Mouse (Mus musculus): ENCODE data around the gene Col18a1. TPM values are rescaled to one million over a fixed set of nuclear protein-coding genes. Genes with fewer than 3 reads are reported as not detected.
A peak's percentile ranks its signal among the peaks of the same experiment; 100 is the strongest.

The Col18a1 gene
- 147 and 152 TPM in 2 replicates for polyA plus RNA-seq (2016; fragmentation: Nextera tagmentation; extraction: Ambion mirVana)

DNA sequence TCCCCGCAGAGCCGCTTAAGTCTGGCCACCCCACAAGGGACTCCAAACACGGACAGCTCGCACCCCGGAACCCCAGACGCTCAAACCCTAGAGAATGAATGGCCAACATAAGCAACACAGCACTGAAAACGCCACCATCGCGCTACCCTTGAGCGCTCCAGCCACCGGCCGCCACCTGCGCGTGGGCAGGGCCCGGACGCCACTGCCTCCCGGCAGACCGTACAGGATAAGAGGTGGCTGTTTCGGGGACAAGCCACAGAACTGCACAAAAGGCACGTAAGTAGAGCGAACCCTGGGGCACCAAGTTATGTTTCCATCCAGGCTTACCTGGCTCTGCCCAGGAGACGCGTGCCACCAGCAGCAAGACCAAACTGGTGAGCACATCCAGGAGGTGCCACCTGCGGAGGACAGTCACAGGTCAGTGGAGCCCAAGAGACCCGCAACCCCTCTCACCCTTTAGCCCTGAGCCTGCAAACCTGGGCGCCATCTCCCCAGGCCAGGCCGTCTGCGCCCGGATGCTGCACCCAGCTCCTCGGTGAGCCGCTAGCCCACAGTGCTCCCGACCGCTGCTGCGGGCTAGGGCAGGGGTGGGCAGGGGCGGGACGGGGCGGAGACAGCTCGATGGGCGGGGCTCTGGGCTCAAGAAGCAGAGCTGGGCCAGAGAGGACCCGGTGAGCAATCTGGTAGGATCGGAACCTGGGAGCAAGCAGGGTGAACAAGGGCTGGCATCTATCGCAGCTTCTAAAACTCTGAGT lies at the start of gene Col18a1:
TSS of gene Col18a1 (minus strand) at position 586 of the 755 bp plus-strand sequence.
- Histone ChIP-seq H3K36me3 (replicated peaks) (0 out of 2 replicates have a peak, but pooled peaks cover 4% of the 10 kb centered on the region), H3K4me1 (peaks cover 72% of the 10 kb centered on the region), H3K27ac (peak within 1 kb of the TSS; percentile 92), H3K4me3 (peak within 1 kb of the TSS; percentile 66), H3K9me3 (no peaks in the 10 kb centered on the region), H3K27me3 (ENCODE audit: poor library complexity, severe bottlenecking) (peaks cover 25% of the 10 kb centered on the region; the same call in 1 of the 2 replicates)
- WGBS = under 1% methylated on average over 42 of the region's 42 CpGs
- DNase-seq (ENCODE audit: extremely low spot score, low spot score) = peak; percentile 81

DNA sequence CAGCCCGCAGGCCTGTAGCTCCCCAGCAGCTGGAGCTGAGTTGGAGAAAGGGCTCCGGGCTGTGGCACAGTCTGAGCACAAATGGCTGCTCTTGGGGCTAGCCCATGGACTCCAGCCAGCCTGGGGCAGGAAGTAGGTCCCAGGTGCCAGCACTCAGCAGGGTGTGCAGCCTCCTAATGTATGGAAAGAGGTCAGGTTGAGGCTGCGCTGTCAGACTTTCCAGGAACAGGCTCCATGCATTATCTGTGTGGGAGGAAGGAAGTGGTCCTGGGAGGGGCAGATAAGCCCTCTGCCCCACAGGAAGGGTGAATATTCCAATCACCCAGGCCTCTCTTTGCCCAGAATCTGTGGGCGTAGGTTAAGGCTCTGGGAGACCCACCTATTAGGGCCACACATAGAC lies 49.3 kb upstream of the Col18a1 start:
- 80% methylated on average over 4 of the region's 4 CpGs for WGBS
- H3K4me3 ChIP-seq = no peak overlapping the region

DNA sequence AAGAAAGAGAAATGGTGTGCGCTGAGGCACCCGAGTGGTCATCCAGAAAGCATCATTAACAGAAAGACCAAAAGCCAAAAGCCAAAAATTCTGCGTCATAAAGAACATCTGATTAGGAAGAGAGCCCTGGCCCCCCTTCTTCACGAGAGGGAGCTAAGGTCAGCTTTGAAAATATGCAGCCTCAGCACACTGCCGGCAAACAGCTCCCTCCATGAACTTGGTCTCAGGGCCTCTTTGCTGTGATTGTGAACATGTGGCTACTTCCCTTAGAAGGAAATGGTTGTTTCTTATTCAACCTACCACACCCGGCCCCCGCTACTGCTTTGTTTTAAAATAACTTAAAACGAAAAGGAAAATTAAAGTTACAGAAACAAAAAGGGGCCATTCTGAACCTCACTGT lies 48.2 kb upstream of the Col18a1 start:
- no peak overlapping the region for H3K27ac ChIP-seq
- H3K9me3 ChIP-seq = no peaks in the 10 kb centered on the region
- H3K36me3 ChIP-seq (replicated peaks) = no peaks in the 10 kb centered on the region
- no peaks in the 10 kb centered on the region for H3K27me3 ChIP-seq (ENCODE audit: poor library complexity, severe bottlenecking)
- 82% methylated on average over 8 of the region's 8 CpGs for WGBS
- DNase-seq (ENCODE audit: extremely low spot score, low spot score) = no peak
- no peak overlapping the region for H3K4me3 ChIP-seq
- peaks cover 27% of the 10 kb centered on the region for H3K4me1 ChIP-seq

More for the DNA sequence above, 49.3 kb upstream of the Col18a1 start:
- Histone ChIP-seq H3K9me3 (no peaks in the 10 kb centered on the region), H3K27me3 (ENCODE audit: poor library complexity, severe bottlenecking) (no peaks in the 10 kb centered on the region), H3K4me1 (peaks cover 27% of the 10 kb centered on the region), H3K27ac (peak overlapping the region; percentile 67), H3K36me3 (replicated peaks) (no peaks in the 10 kb centered on the region)
- no peak for DNase-seq (ENCODE audit: extremely low spot score, low spot score)

DNA sequence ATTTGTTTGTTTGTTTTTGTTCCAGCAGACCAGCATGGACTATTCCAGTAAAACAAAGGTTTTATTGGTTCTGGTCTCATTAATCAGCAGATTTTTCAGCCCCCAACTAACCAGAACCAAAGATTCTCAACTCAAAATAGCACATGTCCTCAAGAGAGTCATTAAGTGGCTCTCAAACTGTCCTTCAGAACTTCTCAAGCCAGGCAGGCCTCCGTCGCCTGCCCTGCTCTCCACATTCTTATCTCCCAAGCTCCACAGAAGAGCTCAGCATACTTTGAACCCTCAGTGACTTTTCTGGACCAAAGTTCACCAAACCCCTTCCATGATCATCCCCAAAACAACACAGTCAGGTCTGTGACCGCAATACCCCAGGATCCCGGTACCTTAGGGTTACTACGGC lies 47.1 kb upstream of the Col18a1 start:
- H3K36me3 ChIP-seq (replicated peaks) = no peaks in the 10 kb centered on the region
- WGBS = 98% methylated on average over 5 of the region's 5 CpGs
- H3K27ac ChIP-seq = no peak overlapping the region
- peaks cover 36% of the 10 kb centered on the region for H3K4me1 ChIP-seq
- no peak overlapping the region for H3K4me3 ChIP-seq
- DNase-seq (ENCODE audit: extremely low spot score, low spot score) = no peak
- no peaks in the 10 kb centered on the region for H3K27me3 ChIP-seq (ENCODE audit: poor library complexity, severe bottlenecking)
- H3K9me3 ChIP-seq = no peaks in the 10 kb centered on the region

DNA sequence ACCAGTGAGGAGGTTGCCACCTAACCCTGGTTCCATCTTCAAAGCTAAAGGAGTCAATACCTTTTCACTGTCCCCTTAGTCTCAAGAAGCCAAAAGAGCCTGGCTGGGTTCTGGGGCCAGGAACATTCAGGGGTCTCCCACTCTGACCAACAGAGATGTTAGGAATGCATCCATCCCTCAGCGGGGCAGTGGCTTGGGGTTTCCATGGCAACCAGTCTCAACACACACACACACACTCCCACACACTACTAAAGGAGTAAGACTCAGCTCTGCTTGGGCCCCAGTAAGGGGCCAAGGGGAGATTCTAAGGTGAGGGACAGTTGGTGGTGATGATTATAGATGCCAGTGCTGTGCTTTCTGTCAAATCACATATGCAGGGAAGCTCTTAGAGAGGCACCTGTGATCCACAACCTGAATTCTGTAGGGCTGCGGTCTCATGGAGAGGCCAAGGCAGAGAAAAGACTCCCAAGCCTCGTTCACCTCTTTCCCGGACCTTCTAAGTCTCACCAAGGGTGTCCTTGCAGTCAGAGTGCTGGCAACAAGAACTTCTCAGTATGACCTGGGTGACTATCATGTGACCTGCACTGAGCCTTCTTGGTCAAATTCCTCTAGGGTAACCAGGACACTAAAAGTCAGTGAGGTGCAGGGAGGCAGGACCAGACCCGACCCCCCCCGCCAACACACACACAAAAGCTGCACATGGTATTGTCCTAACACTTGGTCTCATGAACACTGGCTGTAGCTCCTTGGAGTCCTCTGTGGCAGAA lies 46.2 kb upstream of the Col18a1 start:
- Histone ChIP-seq H3K9me3 (no peaks in the 10 kb centered on the region), H3K27ac (no peak overlapping the region; the same call in 1 of the 2 replicates), H3K4me1 (peaks cover 36% of the 10 kb centered on the region), H3K36me3 (replicated peaks) (no peaks in the 10 kb centered on the region), H3K27me3 (ENCODE audit: poor library complexity, severe bottlenecking) (no peaks in the 10 kb centered on the region), H3K4me3 (no peak overlapping the region)
- no peak for DNase-seq (ENCODE audit: extremely low spot score, low spot score)
- WGBS = 80% methylated on average over 6 of the region's 6 CpGs

DNA sequence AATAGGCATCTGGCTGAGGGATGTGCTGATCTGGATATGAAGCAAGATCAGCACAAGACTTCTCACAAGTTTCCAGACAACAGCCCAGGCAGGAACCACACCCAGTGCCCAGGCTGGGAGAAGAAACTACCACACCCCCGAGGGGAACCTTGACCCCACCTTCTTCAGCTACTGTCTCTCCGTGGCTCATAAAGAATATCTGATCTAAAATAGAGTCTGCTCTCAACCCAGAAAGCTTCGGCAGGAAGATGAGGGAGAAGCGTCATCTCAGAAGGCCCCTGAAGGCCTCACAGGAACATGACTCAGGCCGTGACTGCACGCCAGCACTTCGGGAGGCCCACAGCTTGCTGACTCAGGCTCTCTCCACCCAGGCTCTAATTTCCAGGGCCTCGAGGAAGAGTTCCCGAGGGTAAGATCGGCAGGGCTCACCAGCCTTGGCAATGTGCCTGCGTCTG lies 44.8 kb upstream of the Col18a1 start:
- Histone ChIP-seq H3K9me3 (no peaks in the 10 kb centered on the region), H3K27me3 (ENCODE audit: poor library complexity, severe bottlenecking) (no peaks in the 10 kb centered on the region), H3K4me3 (no peak overlapping the region), H3K36me3 (replicated peaks) (no peaks in the 10 kb centered on the region), H3K27ac (peak overlapping the region; percentile 26), H3K4me1 (peaks cover 47% of the 10 kb centered on the region)
- 88% methylated on average over 11 of the region's 11 CpGs for WGBS
- DNase-seq (ENCODE audit: extremely low spot score, low spot score) = no peak

DNA sequence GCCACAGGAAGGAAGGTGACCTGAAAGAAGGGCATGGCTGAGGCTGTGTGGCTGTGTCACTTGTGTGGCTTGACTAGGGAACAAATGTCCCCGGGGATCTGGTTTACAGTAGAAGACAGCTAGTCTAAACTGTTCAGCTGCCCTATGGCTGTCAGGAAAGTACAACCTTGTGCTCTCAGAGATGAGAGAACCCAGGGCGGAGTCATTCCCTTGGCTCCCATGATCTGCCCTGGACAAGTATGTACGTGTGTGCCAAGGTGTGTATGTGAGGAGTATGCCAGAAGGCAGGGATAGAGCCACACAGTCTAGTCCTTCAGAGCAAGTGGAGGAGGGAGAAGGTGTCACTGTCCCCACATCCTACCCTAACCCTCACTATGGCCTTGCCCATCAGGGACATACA lies 44.3 kb upstream of the Col18a1 start:
- H3K36me3 ChIP-seq (replicated peaks) = no peaks in the 10 kb centered on the region
- H3K4me1 ChIP-seq = peaks cover 43% of the 10 kb centered on the region
- DNase-seq (ENCODE audit: extremely low spot score, low spot score) = no peak
- no peaks in the 10 kb centered on the region for H3K9me3 ChIP-seq
- H3K27ac ChIP-seq = peak overlapping the region; percentile 26; the same call in 1 of the 2 replicates
- WGBS = 96% methylated on average over 3 of the region's 3 CpGs
- H3K27me3 ChIP-seq (ENCODE audit: poor library complexity, severe bottlenecking) = no peaks in the 10 kb centered on the region
- no peak overlapping the region for H3K4me3 ChIP-seq

DNA sequence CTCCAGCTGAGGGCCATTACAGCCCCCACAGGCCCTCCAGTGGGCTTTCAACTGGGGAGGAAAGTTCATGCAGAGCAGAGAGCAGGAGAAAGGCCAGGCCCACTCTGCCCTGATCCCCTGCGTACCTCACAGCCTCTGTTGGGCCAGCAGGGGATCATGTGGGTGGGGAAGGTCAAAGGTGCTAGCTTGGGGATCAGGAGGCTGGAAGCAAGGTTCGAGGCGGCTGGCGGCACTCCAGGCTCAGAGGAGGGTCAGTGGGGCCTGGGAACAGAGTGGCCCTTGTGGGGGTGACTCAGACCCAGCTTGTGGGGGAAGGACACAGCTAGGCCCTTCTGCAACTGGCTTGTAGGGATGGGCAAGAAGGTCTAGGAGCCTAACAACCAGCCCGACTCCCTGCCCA lies 42.9 kb upstream of the Col18a1 start:
- Histone ChIP-seq H3K9me3 (no peaks in the 10 kb centered on the region), H3K4me3 (no peak overlapping the region), H3K36me3 (replicated peaks) (no peaks in the 10 kb centered on the region), H3K4me1 (peaks cover 49% of the 10 kb centered on the region), H3K27me3 (ENCODE audit: poor library complexity, severe bottlenecking) (no peaks in the 10 kb centered on the region), H3K27ac (peak overlapping the region; percentile 60)
- WGBS = 60% methylated on average over 5 of the region's 5 CpGs
- no peak for DNase-seq (ENCODE audit: extremely low spot score, low spot score)

DNA sequence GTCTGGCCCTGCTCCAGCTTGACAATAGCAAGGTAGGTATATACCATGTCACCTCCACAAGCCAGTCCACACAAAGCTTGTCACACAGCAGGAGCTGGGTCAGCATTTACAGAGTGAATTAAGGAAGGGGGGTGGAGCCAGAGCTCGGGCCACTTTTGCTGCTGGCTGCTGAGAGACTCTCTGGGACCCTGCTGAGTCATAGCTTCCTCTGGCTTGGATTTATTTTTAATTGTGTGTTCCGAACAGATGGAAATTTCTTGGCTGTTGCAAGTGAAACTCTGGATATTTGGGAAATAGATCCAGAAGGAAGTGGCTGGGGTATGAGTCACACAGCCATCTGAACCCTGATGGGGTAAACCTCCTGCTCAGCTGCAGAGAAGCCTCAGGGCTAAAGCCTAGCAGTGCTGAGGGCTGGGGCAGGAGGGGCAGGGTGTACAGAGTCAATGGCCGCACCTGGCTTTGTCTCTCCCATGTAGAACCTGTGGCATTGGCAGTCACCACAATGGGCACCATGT lies 40.3 kb upstream of the Col18a1 start:
- DNase-seq (ENCODE audit: extremely low spot score, low spot score) = no peak
- 41% methylated on average over 3 of the region's 3 CpGs for WGBS
- H3K4me3 ChIP-seq = no peak overlapping the region
- no peaks in the 10 kb centered on the region for H3K27me3 ChIP-seq (ENCODE audit: poor library complexity, severe bottlenecking)
- H3K27ac ChIP-seq = peak overlapping the region; percentile 51
- H3K36me3 ChIP-seq (replicated peaks) = no peaks in the 10 kb centered on the region
- H3K9me3 ChIP-seq = no peaks in the 10 kb centered on the region
- peaks cover 41% of the 10 kb centered on the region for H3K4me1 ChIP-seq

DNA sequence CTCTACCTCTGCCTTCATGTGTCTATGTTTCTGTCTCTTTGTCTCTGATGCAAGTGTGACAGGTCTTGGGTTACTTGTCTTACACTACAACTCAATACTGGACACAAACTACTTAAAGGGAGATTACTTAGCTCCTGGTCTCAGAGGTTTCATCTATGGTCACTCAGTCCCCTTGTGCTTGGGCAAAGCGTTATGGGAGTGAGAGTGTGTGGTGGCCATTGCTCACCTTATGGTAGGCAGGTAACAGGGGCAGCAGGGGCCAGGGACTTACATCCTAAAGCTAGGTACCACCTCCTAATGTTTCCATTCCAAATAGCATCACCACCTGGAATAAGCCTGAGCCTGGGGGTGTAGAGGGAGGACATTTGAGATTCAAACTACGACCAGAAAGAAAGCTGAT lies 39.8 kb upstream of the Col18a1 start:
- DNase-seq (ENCODE audit: extremely low spot score, low spot score) = no peak
- no peaks in the 10 kb centered on the region; the same call in 1 of the 2 replicates for H3K27me3 ChIP-seq (ENCODE audit: poor library complexity, severe bottlenecking)
- H3K36me3 ChIP-seq (replicated peaks) = no peaks in the 10 kb centered on the region
- 0 out of 2 replicates have a peak overlapping the region, but pooled peaks have one; percentile 44 for H3K27ac ChIP-seq
- no peaks in the 10 kb centered on the region for H3K9me3 ChIP-seq
- peaks cover 41% of the 10 kb centered on the region for H3K4me1 ChIP-seq
- 73% methylated on average over 2 of the region's 2 CpGs for WGBS
- no peak overlapping the region for H3K4me3 ChIP-seq

DNA sequence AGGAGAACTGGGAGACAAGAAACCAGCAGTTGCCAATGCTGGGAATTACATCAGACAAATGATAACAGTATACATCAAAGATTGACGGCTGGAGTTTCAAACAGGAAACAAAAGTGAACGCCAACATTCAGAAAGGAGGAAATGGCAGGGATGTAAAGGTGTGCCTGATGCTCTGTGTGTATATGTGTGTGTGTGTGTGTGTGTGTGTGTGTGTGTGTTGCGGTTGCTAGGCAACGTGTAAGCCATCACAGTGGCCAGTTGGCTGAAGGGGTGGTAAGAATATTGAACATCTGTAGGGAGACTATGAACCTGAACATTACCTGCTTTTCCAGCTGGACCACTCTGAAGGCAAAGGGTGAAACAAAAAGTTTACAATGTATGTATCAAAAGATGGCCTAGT lies 37.6 kb upstream of the Col18a1 start:
- DNase-seq (ENCODE audit: extremely low spot score, low spot score) = no peak
- Histone ChIP-seq H3K27ac (no peak overlapping the region), H3K9me3 (no peaks in the 10 kb centered on the region), H3K27me3 (ENCODE audit: poor library complexity, severe bottlenecking) (no peaks in the 10 kb centered on the region; the same call in 1 of the 2 replicates), H3K4me3 (no peak overlapping the region), H3K36me3 (replicated peaks) (no peaks in the 10 kb centered on the region), H3K4me1 (peaks cover 42% of the 10 kb centered on the region)
- 89% methylated on average over 4 of the region's 4 CpGs for WGBS

DNA sequence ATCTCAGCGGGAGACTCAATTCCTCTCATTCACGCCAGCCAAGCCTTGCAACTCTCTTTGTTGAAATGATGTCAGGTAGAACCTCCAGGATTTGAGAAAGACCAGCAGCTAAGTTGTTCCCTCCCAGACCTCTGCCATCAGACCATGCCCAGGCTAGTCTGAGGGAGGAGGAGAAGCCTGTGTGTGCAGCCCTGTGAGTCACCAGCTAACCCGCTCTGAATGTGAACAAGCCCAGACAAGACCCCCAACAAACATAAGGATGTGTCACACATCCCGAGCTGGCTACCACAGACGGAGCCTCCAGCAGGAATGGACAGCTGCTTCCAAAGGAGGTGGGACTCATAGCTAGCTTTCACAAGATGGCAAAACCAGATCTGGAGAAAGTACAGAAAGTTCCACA lies 35.6 kb upstream of the Col18a1 start:
- H3K9me3 ChIP-seq = no peaks in the 10 kb centered on the region
- H3K27ac ChIP-seq = peak overlapping the region; percentile 40; the same call in 1 of the 2 replicates
- no peak overlapping the region for H3K4me3 ChIP-seq
- WGBS = 67% methylated on average over 5 of the region's 5 CpGs
- peaks cover 54% of the 10 kb centered on the region for H3K4me1 ChIP-seq
- no peaks in the 10 kb centered on the region for H3K36me3 ChIP-seq (replicated peaks)
- no peak for DNase-seq (ENCODE audit: extremely low spot score, low spot score)
- H3K27me3 ChIP-seq (ENCODE audit: poor library complexity, severe bottlenecking) = no peaks in the 10 kb centered on the region; the same call in 1 of the 2 replicates

All from forebrain, embryonic 10.5 days (tissue).